Mouse (Mus musculus) brain, embryonic 18.5 days (tissue): ENCODE data around the gene Dock2.

ENCODE experiments used
- DNase-seq: peaks from one replicate; pipeline ENCODE4 v3.0.0-alpha.2; 2012; ENCODE audit warnings: low read depth, low spot score

Dock2 gene

DNA sequence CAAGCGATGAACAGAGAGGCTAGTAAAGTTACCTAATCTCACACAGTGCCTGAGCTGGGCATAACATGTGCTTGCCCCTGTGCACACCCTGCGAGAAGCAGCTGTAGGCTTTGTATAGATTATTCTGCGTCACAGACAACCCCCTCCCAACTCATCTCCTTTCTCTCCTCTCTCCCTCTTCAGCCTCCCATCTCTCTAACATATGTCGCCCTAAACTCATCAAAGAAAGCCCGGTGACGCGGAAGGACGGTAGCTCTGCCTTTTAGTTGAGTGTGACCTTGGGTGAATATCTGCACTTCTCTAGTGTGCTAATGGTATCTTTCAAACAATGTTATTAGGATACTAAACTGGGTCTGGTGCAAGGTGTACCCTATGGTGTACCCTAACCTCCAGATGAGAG is 13.7 kb downstream of the Dock2 start:
- DNase-seq = no peak

DNA sequence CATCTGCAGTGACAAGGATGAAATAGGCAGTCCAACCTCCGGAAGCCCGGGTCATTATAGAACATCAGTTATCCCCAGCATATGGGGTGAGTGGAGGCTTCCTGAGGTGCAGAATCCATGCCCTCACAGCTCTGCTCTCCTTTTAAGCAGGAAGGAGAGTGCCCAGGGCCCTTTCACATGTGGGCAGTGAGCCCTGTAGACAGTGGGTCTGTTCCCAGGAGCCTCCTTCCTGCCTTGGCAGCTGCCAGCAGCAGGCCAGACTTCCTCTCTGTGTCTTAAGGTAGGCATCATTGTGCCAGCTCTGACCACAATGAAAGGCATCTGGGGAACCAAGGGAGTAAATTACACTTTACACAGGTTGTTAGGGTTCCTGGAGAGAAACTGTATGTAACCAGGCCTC is 14.3 kb downstream of the Dock2 start:
- DNase-seq = no peak

GRCm38 (mm10) chr11:34763739-34764361 is 19.8 kb downstream of the Dock2 start:
- DNase-seq = no peak

DNA sequence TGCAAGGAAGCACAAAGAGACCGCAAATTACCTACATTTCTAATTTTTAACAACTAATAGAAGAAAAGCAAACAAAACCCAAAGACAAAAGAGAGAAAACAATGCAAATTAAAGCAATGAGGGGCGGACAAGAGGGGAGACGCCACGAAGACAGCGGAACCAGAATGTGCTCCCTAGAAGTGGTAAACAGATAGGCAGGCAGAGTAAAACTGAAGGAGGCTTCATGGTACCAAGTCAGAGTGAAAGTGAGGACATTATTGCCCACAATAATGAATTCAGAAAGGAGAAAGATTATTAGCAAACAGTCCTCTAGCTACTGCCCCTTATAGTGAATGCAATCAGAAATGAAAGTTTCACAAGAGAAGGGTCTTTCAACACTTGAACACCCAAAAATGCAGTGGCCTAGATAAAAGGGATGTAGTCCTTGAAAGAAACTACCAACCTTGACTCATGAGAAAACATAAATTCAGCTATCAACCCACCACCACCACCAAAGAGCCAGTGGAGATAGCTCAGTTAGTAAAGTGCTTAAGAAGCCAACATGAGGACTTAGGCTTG is 21.0 kb downstream of the Dock2 start:
- DNase-seq = no peak

- DNase-seq = no peak
Observed at GRCm38 (mm10) chr11:34762125-34762524, 21.6 kb downstream of the Dock2 start.

DNA sequence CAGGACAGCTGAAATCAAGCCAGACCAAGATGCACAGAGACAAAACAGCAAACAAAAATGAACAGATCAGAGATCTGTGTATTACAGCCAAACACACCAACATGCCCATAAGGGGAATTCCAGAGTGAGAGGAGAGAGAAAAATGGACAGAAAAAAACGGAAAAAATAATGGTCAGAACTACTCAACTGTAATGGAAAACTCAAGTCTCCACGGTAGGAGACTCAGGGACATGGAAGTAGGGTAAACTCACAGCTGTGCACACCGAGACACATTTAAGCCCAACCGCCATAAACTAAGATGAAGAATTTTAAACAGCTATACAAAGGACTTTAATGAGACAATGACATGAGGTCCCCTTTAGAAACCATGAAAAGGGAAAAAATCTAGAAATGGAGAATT is 24.1 kb downstream of the Dock2 start:
- no peak for DNase-seq

DNA sequence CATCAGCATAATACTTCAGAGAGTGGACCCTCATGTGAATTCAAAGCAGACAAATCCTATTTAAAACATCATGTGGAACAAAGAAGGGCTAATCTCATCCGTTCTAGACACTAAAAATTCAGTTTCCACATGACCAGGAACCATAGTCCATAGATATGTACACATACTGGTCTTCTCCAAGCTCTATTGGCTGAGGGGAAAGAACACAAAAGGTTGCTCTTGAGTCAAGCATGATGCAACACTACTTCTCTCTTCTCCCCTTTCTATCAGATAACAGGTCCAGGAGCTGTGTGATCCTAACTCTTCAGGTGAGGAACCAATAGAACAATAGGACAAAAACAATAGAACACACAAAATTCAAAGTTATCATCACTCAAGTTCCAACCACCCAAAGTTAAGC is 42.6 kb downstream of the Dock2 start:
- DNase-seq = no peak

- no peak for DNase-seq
Observed at GRCm38 (mm10) chr11:34739816-34740215, 43.9 kb downstream of the Dock2 start.

DNA sequence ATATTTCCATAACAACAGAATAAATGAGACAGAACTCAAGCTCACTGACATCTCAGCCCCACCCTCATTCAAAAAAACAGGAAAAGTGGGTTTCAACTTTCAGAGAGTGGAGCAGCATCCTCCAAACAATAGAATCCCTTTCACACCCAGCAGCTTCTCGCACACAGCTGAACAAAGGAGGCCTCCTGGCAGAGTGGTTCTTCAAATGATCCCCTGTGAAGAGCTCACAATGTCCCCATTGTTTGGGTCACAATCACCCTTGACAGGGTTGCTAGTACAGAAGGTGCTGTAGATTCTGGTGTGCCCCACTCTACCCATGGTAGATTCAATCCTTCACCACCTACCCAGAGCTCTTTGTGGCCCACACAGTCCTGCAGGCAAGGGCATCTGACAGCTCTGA is 44.7 kb downstream of the Dock2 start:
- DNase-seq = no peak

DNA sequence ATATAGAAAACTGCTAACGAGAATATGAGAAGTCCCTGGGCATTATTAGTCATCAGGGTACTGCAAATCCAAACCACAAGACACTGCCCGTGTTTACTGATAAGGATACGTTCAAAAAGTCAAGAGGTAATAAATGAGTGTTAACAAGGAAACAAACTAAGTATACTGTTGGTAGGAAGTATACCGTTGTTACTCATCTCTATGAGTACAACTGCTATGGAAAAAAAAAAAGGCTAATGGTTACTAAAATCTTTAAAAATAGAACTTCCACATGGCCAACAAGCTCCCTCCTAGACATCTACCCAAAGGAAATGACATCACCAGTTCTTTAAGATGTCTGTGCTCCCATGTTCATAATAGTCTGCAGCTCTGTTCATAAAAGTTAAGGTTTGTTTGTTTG is 46.5 kb downstream of the Dock2 start:
- DNase-seq = no peak

- no peak for DNase-seq
Observed at GRCm38 (mm10) chr11:34734033-34734432, 49.7 kb downstream of the Dock2 start.

DNA sequence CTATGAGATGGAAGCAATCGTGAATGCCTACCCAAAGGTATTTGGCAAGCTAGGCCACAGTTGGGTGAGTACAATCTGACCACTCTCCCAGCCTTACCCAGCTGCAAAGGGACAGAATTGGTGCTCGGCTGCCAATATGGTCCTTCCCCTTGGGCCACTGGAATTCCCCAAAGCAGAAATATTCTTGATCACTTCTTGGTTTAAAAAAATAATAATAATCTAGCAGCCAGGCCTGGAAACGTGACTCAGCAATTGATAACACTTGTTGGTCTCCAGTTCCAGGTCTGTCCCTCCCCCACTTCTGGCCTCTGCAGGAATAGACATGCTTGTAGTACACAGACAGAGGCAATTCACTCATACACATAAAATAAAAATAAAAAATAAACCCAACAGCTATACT is 56.2 kb downstream of the Dock2 start:
- DNase-seq = no peak

DNA sequence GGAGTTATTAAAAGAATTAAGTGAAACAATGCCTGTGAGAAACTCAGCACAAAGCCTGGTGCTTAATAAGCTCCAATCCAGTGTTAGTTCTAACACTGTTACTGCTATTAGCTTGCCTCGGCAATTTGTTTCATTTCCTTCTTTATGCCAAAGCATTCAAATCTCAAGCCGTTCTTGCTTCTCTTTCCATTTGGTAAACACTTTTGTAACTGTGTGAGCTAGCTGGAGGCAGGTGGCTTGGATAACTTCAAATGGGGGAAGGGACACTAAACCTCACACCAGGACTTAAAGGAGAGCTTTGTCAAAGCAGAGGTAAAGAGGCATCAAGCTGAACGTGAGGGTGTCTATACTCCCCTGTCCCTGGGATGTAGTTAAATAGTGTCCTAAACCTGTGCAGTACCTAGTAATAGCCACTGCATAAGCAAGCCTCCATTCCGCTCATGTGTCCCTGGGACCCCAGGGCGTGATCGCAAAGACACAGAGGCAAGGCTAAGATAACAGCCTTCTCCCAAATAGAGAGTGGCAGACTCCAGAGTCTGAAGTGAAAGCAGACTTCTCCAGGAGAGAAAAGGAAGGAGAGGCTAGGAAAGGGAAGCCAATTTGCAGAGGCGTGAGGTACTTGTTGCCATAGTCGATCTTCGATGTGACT is 56.9 kb downstream of the Dock2 start:
- DNase-seq = no peak

GRCm38 (mm10) chr11:34713360-34713759 is 70.3 kb downstream of the Dock2 start:
- no peak for DNase-seq

GRCm38 (mm10) chr11:34708278-34708677 is 75.4 kb downstream of the Dock2 start:
- no peak for DNase-seq

GRCm38 (mm10) chr11:34707360-34707759 is 76.3 kb downstream of the Dock2 start:
- DNase-seq = no peak

DNA sequence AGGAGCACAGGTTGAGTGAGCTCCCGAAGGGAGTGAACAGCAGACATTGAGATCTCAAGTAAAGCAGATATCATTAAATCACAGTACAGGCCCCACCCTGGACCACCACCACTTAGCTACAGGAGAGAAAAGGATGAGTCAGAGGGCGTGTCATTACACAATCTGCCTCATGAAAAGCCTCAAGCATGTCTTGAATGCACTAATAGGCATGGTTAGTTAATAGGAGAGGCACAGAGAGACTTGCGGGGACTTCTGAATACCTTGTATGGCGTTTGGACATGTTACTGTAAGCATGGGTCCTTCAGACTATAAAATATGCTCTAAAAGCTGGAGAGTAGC is 78.6 kb downstream of the Dock2 start:
- no peak for DNase-seq

- no peak for DNase-seq
Observed at GRCm38 (mm10) chr11:34704384-34705107, 79.1 kb downstream of the Dock2 start.

- no peak for DNase-seq
Observed at GRCm38 (mm10) chr11:34703851-34704250, 79.8 kb downstream of the Dock2 start.

GRCm38 (mm10) chr11:34681790-34682189 is 101.9 kb downstream of the Dock2 start:
- no peak for DNase-seq

- DNase-seq = no peak
Observed at GRCm38 (mm10) chr11:34544631-34545030, 239.1 kb downstream of the Dock2 start.

GRCm38 (mm10) chr11:34532131-34532530 is 251.6 kb downstream of the Dock2 start:
- DNase-seq = no peak

DNA sequence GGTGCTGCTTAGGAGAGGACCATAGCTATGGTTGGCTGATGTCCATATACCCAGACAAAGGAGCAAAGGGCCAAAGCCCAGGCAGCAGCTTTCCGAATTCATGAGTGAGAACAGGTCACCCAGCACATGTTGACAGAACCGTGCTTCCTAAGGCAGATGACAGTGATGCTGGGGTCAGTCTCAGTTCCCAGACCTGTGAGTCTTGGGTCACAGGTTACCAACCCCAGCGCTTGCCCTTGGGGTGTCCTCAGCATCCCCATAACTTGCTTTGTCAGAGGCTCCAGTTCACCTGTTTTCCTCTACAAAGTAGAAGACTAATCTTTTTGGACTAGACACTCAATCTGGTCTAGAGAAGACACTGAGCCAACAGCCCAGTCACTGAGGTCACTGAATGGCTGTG is 252.7 kb downstream of the Dock2 start:
- no peak for DNase-seq
